Mouse (Mus musculus): ENCODE results near the gene Tspan17. TPM values are rescaled to one million over a fixed set of nuclear protein-coding genes. Genes with fewer than 3 reads are reported as not detected.
A peak's percentile ranks its signal among the peaks of the same experiment; 100 is the strongest.

The Tspan17 gene
- 10 to 100 TPM; 74.5 to 85.8 (median 79.0) TPM for total RNA-seq (2022)

DNA sequence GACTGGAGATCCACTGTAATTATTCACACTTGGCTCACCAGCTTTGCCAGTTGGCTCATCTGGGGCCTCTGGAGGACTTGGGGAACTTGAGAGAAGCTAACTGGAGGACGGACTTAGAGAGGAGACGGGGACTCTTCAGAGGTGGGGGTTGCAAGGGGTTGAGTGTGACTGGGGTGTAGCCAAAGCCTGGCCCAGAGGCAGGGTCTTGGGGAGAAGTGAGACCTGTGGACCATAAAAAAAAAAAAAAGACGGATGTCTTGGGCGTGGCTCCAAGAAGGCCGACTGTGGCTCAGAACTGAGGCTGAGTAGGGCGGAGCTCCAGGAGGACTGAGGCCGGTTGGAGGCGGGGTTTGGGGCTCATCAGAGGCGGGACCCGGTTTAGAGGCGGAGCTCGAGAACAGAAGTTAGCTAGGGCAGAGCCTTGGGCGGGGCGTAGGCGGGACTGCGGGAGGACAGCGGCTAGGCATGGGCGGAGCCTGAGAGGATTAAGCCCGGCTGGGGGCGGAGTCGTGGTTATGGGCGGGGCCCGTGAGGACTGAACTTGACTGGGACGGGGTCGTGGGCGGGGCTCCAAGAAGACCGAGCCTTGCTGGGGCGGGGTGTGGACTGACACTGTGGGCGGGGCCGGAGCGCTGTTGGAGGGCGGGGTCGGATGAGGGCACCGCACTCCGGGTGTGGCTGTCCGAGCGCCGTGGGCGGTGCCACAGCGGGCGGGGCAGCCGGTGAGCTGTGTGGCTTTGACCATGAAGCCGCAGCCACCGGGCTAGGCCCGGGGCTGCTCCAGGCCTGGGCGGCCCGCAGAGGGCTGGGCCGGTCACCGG lies at the start of gene Tspan17:
Gene Tspan17 (plus strand): TSS at position 638 of the 821 bp plus-strand sequence.
- DNase-seq (ENCODE audit: low spot score in 2 of 2), result peak; percentile 66 to 98

DNA sequence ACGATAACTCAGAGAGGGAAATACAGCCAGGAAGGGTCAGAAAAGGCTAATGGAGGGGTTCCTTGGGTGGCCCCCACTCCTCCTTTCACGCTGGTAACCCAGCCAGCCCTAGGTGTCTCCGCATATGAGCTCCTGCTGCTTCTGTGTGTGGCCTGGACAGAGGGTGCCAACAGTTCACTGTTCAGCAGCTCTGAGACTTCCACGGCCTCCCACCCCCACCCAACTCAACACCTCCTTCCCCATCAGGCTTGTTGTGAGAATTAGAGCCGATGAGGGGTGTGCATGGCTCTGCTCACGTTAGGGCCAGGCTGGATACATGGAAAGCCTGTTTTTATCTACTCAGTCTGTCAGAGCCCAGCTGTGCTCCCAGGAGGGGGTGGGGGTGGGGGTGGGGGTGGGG lies 43.1 kb upstream of the Tspan17 start:
- no peak for DNase-seq (ENCODE audit: low spot score in 2 of 2)

DNA sequence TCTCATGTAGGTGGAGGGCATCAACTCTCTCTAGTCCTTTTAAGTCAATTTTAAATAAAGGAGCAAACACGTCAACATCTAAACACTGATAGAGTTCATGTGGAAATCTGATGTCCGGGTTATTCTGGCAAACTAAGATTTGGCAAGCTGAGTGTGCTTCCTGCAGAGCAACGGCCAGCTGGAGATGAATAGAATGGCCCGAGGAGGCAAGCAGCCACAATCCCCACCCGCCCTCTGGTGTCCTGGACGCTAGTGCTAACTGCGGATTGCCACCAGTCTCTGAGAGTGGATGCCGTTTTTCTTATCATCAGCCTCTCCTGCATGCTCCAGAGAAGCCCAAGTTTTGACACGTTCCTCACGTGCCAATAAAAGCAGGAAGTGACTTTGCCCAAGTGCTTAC lies 42.3 kb upstream of the Tspan17 start:
- no peak for DNase-seq (ENCODE audit: low spot score in 2 of 2)

DNA sequence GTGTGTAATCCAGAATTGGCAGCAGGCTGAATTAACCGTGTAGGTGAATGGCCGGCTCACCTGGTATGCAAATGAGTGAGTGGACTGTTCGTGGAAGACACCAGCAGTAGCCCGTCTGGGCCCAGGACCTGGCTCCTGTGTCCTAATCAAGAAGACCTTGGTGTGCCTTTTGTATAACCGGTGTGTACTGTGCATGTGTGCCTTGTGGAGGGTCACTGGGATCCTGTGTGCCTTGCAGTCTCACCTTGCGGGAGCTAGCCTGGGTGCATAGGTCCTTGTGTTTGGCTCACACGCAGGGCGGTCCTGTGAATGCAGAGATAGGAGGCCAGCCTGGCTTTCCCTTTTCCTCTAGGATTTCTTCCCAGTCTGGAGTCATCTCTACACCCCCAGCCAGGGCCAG lies 41.0 kb upstream of the Tspan17 start:
- DNase-seq (ENCODE audit: low spot score in 2 of 2), result no peak

DNA sequence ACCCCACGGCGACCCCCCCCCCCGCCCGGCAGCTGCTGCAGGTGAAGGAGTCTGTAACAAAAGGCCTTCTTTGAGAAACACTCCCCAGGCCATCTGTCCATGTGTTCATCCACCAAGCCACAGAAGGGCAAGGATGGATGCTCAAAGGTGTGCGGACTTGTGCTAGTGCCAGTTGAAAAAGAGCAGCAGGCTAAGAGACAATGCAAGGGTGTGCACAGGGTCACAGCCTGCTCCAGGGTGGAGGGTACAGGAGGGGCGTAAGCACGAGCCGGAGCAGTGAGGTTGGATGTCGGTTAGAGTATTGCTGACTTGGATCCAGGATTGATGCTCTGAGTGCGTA lies 40.5 kb upstream of the Tspan17 start:
- DNase-seq (ENCODE audit: low spot score in 2 of 2), result no peak

DNA sequence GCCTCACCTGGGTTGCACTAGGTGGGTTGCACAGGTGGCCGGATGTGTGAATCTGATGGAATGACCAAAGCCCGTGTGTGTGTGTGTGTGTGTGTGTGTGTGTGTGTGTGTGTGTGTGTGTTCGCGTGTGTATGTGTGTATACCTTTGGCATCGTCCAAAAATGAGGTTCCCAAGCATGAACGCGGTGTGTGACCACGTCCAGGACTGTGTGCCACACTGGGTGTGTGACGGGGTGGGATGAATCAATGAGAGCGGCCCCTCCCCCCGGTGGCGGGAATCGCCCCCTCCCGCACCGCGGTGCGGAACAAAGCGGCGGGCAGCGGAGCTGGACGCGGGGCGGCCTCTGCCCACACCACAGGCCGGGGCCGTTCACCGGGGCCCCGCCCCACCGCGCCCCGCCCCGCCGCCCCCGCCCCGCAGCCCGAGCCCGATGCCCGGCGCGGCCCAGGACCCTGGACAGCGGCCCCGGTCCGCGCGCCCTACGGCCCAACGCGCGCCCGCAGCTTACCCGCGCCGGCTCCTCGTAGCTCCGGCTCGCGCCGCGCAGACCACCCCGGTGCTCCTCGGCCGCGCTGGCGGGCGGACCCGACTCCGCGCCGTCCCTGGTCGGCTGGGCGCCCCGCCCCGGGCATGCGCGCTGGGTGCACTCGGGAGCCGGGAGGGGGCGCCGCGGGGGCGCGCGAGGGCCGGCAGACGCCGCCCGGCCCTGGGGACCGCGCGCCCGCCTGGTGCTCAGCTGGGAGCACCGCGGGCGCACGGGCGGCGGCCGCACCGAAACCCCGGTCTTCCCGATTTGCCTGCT lies 39.9 kb upstream of the Tspan17 start:
- DNase-seq (ENCODE audit: low spot score in 2 of 2), result no peak

DNA sequence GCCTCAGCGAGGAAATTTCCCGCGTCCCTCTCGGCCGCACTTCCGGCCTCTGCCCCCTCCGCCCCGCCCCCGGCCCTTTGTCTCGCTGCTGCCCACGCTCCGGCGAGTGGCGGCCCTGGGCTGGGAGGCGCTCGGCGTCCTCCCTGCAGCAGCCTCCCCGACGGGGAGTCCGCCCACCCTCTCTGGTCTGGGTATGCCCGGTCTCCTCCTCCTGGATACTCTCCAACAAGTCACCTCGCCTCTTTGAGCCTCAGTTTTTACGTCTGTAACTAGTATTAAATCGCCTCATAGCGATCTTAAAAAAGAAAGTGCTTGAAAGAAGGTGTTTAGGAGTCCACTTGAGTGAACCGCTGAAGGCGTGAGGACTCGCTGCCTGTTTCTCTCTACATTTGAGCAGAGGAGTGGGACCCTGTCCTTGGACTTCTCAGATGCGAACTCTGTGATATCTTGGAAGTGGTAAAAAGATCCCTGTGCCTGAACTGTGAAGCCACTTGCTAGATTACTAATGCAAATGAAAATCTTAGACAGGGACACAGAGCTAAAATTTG lies 39.2 kb upstream of the Tspan17 start, which contains the start of gene Gprin1:
Gene Gprin1 (minus strand): TSS at position 11 of the 548 bp plus-strand sequence.
- DNase-seq (ENCODE audit: low spot score in 2 of 2), result no peak

DNA sequence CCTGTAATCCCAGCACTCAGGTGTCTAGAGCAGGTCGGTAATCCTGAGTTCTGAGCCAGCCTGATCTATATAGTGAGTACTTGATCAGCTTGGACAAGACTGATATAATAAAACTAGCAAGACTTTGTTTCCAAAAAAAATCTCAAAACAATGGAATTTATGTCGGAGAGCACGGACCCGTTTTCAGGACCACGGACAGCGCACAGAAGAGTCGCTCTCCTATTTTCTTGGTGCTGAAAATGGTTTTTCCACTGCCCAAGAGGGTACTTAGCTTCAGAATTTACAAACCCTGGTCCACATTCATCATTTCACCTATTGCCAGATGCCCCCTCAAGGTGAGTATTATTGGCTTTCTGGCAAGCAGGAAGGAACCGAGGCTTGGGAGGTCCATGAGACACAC lies 38.5 kb upstream of the Tspan17 start:
- no peak for DNase-seq (ENCODE audit: low spot score in 2 of 2)

DNA sequence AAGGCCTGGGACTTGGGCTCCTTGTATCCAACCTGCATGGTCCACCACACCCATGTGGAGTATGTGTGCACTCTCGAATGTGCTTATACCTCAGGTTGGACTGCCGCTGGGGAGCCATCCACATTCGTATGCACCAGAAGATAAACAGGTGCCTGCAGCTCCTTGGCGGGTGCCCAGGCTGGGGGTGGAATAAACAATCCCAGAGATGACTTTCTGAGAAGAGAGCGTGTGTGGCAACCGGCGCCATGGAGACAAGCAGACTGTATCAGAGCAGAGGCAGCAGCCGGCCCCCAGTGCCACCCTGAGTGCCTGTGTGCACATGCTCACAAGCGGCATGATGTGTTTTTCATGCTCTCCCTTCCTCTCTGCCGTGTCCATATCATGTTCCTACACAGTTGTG lies 36.5 kb upstream of the Tspan17 start:
- peak; percentile 53 to 95 for DNase-seq (ENCODE audit: low spot score in 2 of 2)

DNA sequence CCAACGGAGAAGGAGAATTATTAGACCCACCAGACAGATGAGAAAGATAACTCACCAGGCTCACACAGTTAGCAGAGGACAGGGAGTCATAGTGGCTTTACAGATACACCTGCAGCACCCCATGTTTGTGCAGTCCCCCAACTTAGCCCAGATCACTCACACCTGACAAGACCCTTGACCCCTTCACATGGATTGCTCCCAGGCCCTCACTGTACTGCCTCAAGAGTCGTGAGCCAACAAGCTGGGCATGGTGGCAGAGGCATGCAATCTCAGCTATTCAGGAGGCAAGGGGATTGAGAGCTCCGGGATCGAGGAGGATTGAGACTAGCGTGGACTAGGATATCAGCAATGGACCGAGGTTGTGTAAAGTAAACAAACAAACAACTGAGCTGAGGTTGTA lies 35.4 kb upstream of the Tspan17 start:
- no peak for DNase-seq (ENCODE audit: low spot score in 2 of 2)

DNA sequence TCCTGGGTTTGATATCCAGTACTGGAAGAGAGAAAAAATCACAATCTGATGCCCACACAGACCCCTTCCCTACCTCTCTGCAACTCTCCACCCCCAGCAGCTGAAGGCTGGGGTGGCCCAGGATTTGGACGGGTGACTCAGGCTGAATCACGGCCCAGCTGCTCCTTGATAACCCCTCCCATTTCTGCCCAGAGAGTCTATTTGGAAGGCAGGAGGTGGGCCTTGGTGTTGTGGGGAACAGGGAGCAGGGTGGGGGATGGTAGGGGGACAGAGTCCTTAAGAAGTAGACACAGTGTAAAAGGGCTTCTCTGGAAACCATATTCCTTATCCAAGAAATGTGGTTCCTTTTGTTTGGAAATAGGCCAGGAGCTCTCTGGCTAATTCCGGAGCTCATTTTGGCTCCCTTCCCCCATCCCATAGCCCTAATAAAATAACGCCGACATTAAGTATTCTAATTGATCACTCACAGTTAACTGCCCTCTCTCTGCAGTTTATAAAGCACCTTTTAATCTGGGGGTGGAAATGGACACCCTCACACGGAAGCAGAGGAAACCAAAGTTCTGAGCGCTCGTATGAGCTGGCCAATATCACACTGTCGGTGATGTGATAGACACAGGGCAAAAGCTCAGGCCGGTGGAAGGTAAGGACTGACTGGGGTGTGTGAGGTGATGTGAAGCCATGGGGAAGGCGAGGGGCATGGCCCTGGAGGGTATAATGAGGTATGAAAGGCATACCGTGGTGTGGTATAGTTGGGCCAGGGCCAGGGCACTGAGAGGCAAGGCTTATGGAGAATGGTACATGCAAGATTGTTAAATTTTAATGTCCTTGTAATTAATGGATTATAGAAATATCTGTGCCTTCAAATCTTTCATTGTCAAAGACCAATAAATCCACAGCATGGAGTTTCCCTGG lies 34.8 kb upstream of the Tspan17 start:
- peak in 1 of 2 experiments; percentile 9 for DNase-seq (ENCODE audit: low spot score in 2 of 2)

DNA sequence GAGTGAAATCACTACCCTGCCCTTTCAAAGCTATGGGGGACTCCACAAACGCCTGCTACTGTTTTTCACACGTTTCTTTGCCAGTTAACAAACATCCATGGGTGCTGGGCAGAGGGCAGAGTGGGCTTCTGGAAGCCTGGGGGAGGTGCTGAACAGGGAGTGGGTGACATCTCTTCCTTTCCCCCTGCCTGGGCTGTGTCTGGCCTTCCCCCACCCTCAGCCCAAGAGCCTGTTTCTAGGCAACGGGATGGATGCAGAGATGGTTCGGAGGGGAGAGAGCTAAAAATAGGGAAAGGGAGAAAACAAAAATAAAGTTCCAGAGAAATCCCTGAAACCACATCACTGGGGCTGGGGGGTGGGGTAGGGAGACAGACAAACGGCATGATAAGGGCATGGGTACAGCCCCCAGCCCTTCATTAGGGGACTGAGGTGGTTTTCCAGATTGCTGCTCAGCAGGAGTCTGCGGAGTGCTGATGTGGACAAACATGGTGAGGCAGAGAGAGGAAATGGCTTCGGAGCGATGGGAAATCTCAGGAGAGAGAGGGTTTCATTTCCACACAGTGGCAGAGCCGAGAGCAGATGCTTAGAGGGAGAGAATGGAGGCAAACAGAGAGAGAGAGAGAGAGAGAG lies 33.9 kb upstream of the Tspan17 start:
- DNase-seq (ENCODE audit: low spot score in 2 of 2), result peak in 1 of 2 experiments; percentile 24

DNA sequence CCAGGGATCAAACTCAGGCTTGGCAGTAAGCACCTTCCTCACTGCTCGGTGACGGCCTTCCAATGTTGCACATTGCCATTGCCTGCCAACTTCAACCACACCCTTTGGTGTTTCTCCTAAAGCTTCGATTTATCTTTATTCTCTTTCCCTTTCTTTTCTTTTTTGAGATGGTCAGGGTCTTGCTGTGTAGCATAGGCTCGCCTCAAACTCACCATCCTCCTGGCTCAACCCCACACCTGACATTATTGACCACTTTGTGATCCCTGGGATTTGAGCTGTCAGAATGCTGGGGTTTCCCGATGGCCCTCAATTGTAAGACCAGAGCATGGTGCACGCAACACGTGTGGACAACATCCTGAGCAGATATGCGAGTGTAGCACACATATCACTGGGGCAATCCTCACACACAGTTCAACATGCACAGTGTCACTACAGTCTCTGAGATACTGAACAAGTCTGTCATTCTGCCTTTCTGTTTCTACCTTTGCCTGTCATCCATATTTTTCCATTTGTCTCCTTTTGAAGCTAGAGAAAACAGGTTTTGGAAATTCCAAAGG lies 32.9 kb upstream of the Tspan17 start:
- DNase-seq (ENCODE audit: low spot score in 2 of 2), result no peak

DNA sequence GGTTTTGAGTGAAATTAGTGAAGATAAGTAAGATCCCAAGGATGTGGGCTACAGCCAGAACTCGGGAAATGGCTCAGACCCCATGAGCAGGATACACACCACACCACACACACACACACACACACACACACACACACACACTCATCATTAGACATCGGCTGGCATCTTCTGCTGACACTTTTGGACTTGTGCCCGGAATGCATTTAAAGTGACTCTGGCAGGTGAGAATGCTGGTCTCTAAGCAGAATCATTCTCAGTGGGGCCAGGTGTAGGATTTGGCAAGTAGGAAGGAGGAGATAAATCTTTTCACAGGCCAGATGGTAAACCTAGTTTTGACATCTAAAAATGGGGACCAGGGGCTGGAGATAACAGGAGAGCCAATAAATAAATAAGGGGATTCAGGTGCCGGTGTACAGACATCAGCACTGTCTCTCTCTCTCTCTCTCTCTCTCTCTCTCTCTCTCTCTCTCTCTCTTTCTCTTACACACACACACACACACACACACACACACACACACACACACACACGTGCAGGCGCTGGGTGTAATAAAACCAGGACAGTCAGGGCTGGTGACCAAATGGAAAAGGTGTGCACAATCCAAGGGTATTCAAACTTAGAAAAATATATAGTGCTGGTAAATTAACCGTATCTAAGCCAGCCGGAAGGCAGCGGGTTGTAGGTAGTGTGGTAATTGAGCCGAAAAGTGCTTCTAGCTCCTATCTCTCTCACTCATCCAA lies 31.9 kb upstream of the Tspan17 start:
- peak; percentile 19 to 62 for DNase-seq (ENCODE audit: low spot score in 2 of 2)

DNA sequence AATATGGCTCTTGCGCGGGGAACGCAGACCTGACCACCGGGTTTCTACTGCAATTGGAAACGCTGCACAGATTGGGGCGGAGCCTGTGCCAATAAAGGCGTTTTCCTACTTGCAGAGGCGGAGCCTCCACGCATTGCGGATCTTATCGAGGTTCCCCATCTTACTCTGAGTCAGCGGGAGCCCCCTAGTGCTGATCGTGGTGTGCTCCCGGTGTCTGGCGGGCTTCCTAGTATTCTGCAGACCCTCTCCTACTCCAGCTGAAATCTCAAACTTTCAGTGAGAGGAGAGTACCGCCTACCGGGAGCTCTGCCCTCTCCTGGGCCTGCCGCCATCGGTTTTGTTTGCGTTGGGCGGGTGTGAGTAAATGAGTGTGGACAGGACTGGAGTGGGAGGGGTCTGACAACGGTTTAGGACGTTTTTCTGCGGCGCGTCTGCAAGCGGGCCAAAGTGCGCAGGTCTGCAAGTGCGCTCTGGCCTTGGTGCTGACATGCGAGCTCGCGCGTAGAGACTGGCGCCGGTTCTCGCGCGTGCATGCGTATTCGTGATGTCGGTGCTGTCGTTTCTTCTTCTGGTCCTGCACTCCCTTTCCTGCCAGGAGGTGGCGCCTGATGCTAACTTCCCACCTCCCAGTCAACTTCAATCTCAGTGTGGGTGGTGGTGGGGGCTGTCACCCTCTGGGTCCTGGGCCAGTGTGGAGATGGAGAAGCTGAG lies 31.0 kb upstream of the Tspan17 start:
- DNase-seq (ENCODE audit: low spot score in 2 of 2), result peak; percentile 77 to 91

DNA sequence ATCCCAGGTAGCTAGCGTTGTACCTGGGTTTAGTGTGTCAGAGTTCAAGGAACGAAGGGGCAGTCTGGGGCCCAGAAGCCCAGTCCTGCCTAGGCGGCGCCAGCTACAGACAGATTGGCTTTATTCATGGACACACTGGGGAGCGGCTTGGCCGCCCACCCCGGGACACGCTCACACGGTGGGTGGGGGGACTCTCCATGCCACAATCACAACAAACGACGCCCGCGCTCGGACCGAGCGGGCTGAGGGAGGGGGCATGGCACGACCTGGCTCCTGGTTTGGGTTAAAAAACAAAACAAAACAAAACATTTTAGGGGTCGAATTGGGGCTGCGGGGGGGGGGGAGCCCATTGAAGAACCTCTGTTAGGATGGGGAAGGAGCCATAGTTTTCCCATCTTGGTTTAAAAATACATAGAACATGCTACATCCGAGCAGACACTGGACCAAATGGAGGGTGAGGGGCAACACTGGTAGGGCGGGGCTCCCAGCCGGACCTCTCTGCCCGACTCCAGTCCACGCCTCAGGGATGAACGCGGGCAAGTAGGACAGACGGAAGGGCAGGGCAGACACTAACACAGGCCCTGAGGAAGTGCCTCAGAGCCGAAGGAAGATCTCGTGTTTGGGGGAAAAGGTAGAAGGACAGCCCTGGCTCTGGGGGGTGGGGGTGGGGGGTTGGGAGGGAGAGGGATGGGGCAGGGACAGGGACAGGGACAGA lies 30.3 kb upstream of the Tspan17 start:
- DNase-seq (ENCODE audit: low spot score in 2 of 2), result peak in 1 of 2 experiments; percentile 7

DNA sequence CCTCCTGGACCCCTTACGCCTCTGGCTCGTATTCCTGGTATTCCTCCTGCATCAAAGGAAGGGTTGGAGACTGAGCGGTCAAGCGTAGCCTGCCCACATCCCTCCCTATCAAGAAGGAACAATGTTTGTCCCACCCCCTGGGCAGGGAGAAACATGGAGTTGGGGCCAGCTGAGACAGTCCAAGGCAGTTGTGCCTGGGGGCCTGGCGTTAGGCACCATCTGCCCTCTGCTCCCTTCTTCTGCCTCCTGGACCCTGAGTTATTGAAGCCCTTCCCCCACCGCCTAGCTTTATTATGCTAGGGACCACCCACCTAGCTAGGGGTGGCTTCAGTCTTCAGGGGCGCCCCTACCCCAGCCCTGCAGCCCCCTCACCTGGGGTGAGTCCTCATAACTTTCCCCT lies 29.7 kb upstream of the Tspan17 start:
- no peak for DNase-seq (ENCODE audit: low spot score in 2 of 2)

DNA sequence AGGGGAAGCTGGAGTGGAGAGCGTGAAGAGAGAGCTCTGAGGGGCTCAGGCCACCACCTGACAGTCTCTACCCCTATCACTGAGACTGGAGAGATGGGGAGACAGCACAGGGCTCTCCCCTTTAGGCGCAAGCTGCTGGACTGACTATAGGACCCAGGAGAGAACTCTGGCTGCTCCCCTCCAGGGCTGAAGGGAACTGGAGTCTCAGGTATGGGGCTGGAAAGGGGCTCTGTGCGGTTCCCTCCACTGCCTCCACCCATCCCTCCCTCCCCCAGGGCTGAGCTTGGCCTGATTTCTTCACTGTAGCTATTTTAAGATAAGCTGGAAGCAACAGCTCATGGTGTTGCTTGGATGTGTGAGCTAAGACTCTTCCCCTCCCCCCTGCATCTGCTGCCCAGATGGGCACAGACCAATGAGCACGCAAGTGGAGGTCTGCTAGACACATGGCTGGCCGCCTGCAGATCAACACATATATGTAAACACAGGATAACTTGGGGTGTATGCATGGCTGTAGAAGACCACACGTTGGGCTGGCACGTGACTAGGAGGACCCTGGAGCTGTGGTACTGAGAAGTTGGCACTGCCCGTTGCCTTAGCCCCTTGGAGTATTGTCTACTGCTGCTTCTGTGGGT lies 28.9 kb upstream of the Tspan17 start:
- peak; percentile 54 to 96 for DNase-seq (ENCODE audit: low spot score in 2 of 2)
